Mouse (Mus musculus) yolk sac, embryonic 10.5 days (tissue): ENCODE results near the gene Rhox4a.
"Not testable (repeated sequence)": the region's sequence is repeated elsewhere in the genome, so short reads cannot be mapped to it uniquely, and the experiment has no call there.

Experiments used
- DNase-seq: peaks from one replicate; pipeline ENCODE4 v3.0.0-alpha.2; 2017; ENCODE audit warnings: low spot score

The Rhox4a gene

DNA sequence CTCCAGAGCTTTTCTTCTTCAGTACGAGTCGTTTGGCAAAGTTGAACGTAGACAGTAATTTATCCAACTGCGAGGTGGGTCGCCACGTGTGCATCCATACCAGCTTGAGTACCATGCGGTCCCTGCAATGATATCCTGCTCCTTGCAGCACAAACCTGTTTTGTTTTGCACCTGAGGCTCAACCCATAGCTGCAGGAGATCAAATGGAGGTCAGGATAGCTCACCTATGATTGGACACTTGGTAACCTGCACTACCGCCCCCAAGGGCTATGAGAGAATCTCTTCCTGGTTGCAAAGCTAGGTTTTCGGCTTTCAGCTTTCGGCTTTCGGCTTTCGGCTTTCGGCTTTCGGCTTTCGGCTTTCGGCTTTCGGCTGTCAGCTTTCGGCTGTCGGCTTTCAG lies at the start of gene Rhox4a:
Rhox4a (plus strand) TSS at position 301 of the 400 bp plus-strand sequence.
- DNase-seq, result not testable (repeated sequence)

DNA sequence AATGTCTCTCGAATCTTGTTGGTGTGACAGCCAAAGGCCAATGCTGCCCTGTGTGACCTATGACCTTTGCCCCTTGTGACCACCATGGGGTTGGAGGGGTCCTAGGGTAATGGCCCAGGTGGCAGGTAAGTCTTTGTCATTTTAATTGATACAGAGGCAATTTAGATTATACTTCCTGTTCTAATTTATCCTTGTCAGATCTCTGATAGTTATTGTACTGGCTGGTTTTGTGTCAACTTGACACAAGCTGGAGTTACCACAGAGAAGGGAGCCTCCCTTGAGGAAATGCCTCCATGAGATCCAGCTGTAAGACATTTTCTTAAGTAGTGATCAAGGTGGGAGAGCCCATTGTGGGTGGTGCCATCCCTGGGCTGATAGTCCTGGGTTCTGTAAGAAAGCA lies 43.0 kb upstream of the Rhox4a start, which contains the start of gene Rhox1:
Rhox1 (minus strand) TSS at position 101 of the 400 bp plus-strand sequence.
- not testable (repeated sequence) for DNase-seq

DNA sequence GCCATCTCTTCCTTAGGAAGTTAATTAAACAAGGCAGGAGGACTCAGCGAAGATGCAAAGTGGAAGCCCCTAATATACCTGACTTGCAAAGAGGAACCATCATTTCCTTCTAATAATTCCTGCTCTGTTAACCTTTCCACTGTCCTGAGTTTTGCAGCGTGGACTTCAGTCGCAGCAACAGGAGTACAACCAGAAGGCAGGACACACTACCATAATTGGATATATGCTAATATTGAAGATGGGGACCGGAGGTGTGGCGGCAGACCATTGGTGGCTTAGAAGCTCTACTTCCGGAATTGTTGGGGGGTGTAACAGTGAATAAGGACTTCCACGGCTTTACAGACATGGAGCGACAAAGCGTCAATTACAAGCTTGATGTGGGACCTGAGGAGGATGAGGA lies 20.5 kb upstream of the Rhox4a start, which contains the start of gene Rhox2a:
Rhox2a (plus strand) TSS at position 301 of the 400 bp plus-strand sequence.
- not testable (repeated sequence) for DNase-seq

DNA sequence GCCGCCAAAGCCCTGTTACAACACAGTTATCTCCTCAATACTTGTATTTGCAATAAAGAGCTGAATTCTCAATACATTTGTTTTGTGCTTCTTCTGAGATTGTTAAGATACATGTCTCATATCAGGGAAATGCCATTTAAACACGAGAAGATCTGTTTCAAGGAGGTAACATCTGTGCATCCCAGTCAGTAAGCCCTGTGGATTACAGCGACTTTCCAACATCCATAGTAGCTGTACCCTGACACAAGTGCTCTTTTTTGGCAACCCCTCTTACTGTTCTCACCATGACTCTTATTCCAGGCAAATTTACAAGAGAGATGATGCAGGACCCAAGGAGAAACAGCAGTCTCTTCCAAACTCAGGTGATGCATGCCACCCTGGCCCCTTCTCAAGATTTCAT lies 15.5 kb upstream of the Rhox4a start, which contains the start of gene Rhox3a:
Rhox3a (plus strand) TSS at position 301 of the 400 bp plus-strand sequence.
- not testable (repeated sequence) for DNase-seq
